Comparison of ENCODE assay signal across 23 mouse cellular contexts in the genomic region with DNA sequence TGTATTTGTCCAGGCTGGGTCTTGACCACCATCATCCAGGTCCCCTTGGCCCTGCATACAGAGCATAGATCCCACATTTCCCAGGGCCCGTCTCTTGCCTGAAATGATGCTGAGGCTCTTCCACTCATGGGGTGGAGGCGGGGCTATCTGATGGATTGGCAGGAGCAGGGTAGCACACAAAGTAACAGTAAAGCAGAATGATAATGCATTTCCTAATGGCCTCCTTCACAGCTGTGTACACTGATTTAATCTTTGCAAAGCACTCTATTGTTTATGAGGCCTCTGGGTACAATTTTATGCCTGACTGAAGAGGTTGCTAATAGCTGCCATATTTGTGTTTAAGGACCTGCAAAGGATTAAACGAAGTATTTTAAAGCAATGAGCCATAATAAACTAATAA.
A peak's percentile ranks its signal among the peaks of the same experiment; 100 is the strongest.
DNase-seq lines count a peak whose midpoint lies in the region; ATAC-seq lines count a peak whose summit lies in the region.
"Had no signal": no experiment of that assay in that cellular context is flagged by ENCODE, and none has a peak within 500 bp of the region (broad histone marks: within the 10 kb centered on the region; RNA-seq: fewer than 3 reads in every experiment).

No protein-coding gene starts in this region.

- no peak overlapping the region for H3K27ac ChIP-seq in hindbrain, embryonic 12.5 days
- H3K27ac ChIP-seq in hindbrain, embryonic 16.5 days (ENCODE audit: low read depth, low read length), result no peak overlapping the region
- no peak overlapping the region for H3K27ac ChIP-seq in forebrain, embryonic 14.5 days (ENCODE audit: low read depth, low read length)
- no peak overlapping the region for H3K27ac ChIP-seq in hindbrain, embryonic 14.5 days
- H3K27ac ChIP-seq: heart, embryonic 13.5 days; limb, embryonic 13.5 days; liver, embryonic 12.5 days; midbrain, embryonic 12.5 days had no signal

- no peaks in the 10 kb centered on the region for H3K4me1 ChIP-seq in hindbrain, embryonic 12.5 days
- H3K4me1 ChIP-seq in hindbrain, embryonic 16.5 days (ENCODE audit: control insufficient read depth, insufficient read depth, low read depth, low read length), result peaks cover 5% of the 10 kb centered on the region; the same call in 1 of the 2 replicates
- H3K4me1 ChIP-seq in forebrain, embryonic 14.5 days (ENCODE audit: control insufficient read depth, insufficient read depth, low read length), result no peaks in the 10 kb centered on the region
- H3K4me1 ChIP-seq in hindbrain, embryonic 14.5 days (replicated peaks; ENCODE audit: control insufficient read depth, insufficient read depth, low read length), result 0 out of 2 replicates have a peak, but pooled peaks cover 5% of the 10 kb centered on the region
- H3K4me1 ChIP-seq: heart, embryonic 13.5 days; limb, embryonic 13.5 days; liver, embryonic 12.5 days had no signal

- DNase-seq in forebrain, embryonic 14.5 days (ENCODE audit: low spot score), result peak; percentile 60
- DNase-seq in hindbrain, embryonic 14.5 days (ENCODE audit: low spot score), result no peak
- peak; percentile 58 for DNase-seq in retina, embryonic 14.5 days (ENCODE audit: low spot score)
- no peak for DNase-seq in urinary bladder, postnatal 10 days (ENCODE audit: low spot score)
- no peak for DNase-seq in frontal cortex, postnatal 36 days (ENCODE audit: low spot score in 2 of 2)
- DNase-seq: adrenal gland, adult 8-10 months; cerebellum, adult 18-20 months; cerebellum, postnatal 14 days; gastrocnemius, postnatal 25 days; heart, adult 18-20 months; kidney, adult 18-20 months; kidney, postnatal 4 days; lung, adult 2 months; lung, postnatal 14 days; right cerebral cortex, postnatal 25 days; spleen, adult 18-20 months had no signal

- no peak overlapping the region for H3K4me2 ChIP-seq in hindbrain, embryonic 12.5 days (replicated peaks)
- H3K4me2 ChIP-seq in hindbrain, embryonic 16.5 days (ENCODE audit: low read length), result no peak overlapping the region
- H3K4me2 ChIP-seq in forebrain, embryonic 14.5 days (ENCODE audit: low read length), result no peak overlapping the region
- H3K4me2 ChIP-seq in hindbrain, embryonic 14.5 days (replicated peaks), result no peak overlapping the region
- H3K4me2 ChIP-seq: heart, embryonic 13.5 days; limb, embryonic 13.5 days; liver, embryonic 12.5 days; midbrain, embryonic 12.5 days had no signal

- H3K27me3 ChIP-seq in hindbrain, embryonic 12.5 days, result no peaks in the 10 kb centered on the region
- no peaks in the 10 kb centered on the region for H3K27me3 ChIP-seq in hindbrain, embryonic 16.5 days (replicated peaks; ENCODE audit: control insufficient read depth, insufficient read depth, low read length)
- H3K27me3 ChIP-seq in forebrain, embryonic 14.5 days (replicated peaks; ENCODE audit: control insufficient read depth, insufficient read depth, low read length), result no peaks in the 10 kb centered on the region
- H3K27me3 ChIP-seq in hindbrain, embryonic 14.5 days (ENCODE audit: control insufficient read depth, insufficient read depth, low read length), result no peaks in the 10 kb centered on the region
- H3K27me3 ChIP-seq: heart, embryonic 13.5 days; limb, embryonic 13.5 days; liver, embryonic 12.5 days; midbrain, embryonic 12.5 days had no signal

- H3K4me3 ChIP-seq in hindbrain, embryonic 12.5 days, result no peak overlapping the region
- no peak overlapping the region for H3K4me3 ChIP-seq in hindbrain, embryonic 16.5 days (ENCODE audit: low read length)
- no peak overlapping the region for H3K4me3 ChIP-seq in forebrain, embryonic 14.5 days (ENCODE audit: low read depth, low read length)
- no peak overlapping the region for H3K4me3 ChIP-seq in hindbrain, embryonic 14.5 days (replicated peaks; ENCODE audit: low read length)
- H3K4me3 ChIP-seq: heart, embryonic 13.5 days; limb, embryonic 13.5 days; liver, embryonic 12.5 days; midbrain, embryonic 12.5 days had no signal

- no peaks in the 10 kb centered on the region for H3K36me3 ChIP-seq in hindbrain, embryonic 12.5 days
- H3K36me3 ChIP-seq in hindbrain, embryonic 16.5 days (ENCODE audit: control insufficient read depth, insufficient read depth, low read length), result no peaks in the 10 kb centered on the region
- no peaks in the 10 kb centered on the region for H3K36me3 ChIP-seq in forebrain, embryonic 14.5 days (ENCODE audit: control insufficient read depth, insufficient read depth, low read length)
- no peaks in the 10 kb centered on the region for H3K36me3 ChIP-seq in hindbrain, embryonic 14.5 days (replicated peaks; ENCODE audit: control insufficient read depth, insufficient read depth)
- H3K36me3 ChIP-seq: heart, embryonic 13.5 days; limb, embryonic 13.5 days; liver, embryonic 12.5 days; midbrain, embryonic 12.5 days had no signal

- peak; percentile 81 for ATAC-seq in hindbrain, embryonic 12.5 days (ENCODE audit: low FRiP score)
- ATAC-seq in hindbrain, embryonic 16.5 days, result no peak
- ATAC-seq in forebrain, embryonic 14.5 days, result peak; percentile 60
- peak; percentile 65; the same call in 1 of the 2 replicates for ATAC-seq in hindbrain, embryonic 14.5 days (ENCODE audit: low FRiP score)
- ATAC-seq: inflammation-experienced regulatory T-cells, adult 6 months; liver, embryonic 12.5 days had no signal

- H3K9me3 ChIP-seq in hindbrain, embryonic 12.5 days (replicated peaks), result no peaks in the 10 kb centered on the region
- no peaks in the 10 kb centered on the region for H3K9me3 ChIP-seq in hindbrain, embryonic 16.5 days (ENCODE audit: control insufficient read depth, low read length)
- no peaks in the 10 kb centered on the region for H3K9me3 ChIP-seq in forebrain, embryonic 14.5 days (replicated peaks; ENCODE audit: control insufficient read depth, low read length)
- no peaks in the 10 kb centered on the region for H3K9me3 ChIP-seq in hindbrain, embryonic 14.5 days (ENCODE audit: control insufficient read depth, low read length)
- H3K9me3 ChIP-seq: heart, embryonic 13.5 days; limb, embryonic 13.5 days; liver, embryonic 12.5 days; midbrain, embryonic 12.5 days had no signal

- 61% methylated on average over 3 of the region's 3 CpGs for WGBS in hindbrain, embryonic 12.5 days
- WGBS in hindbrain, embryonic 16.5 days, result 52% methylated on average over 3 of the region's 3 CpGs
- 38% methylated on average over 3 of the region's 3 CpGs for WGBS in forebrain, embryonic 14.5 days
- 46% methylated on average over 3 of the region's 3 CpGs for WGBS in hindbrain, embryonic 14.5 days

- no peak overlapping the region for H3K9ac ChIP-seq in hindbrain, embryonic 12.5 days
- H3K9ac ChIP-seq in hindbrain, embryonic 16.5 days (ENCODE audit: low read depth, low read length), result no peak overlapping the region
- no peak overlapping the region for H3K9ac ChIP-seq in forebrain, embryonic 14.5 days (ENCODE audit: low read length)
- H3K9ac ChIP-seq in hindbrain, embryonic 14.5 days, result no peak overlapping the region
- H3K9ac ChIP-seq: heart, embryonic 13.5 days; limb, embryonic 13.5 days; liver, embryonic 12.5 days; midbrain, embryonic 12.5 days had no signal

Comparison
In these comparisons a context has a peak if more than half of its experiments do, and no peak if none do; other contexts are left out.
1. DNase-seq: peak in forebrain, embryonic 14.5 days (single experiment) and retina, embryonic 14.5 days (single experiment); none in hindbrain, embryonic 14.5 days (single experiment), urinary bladder, postnatal 10 days (single experiment) and frontal cortex, postnatal 36 days (0 of 2).